Mouse (Mus musculus) erythroblast, embryonic 14.5 days (primary cell): ENCODE data around the gene Ccdc141. TPM values are rescaled to one million over a fixed set of nuclear protein-coding genes. Genes with fewer than 3 reads are reported as not detected.
A peak's percentile ranks its signal among the peaks of the same experiment; 100 is the strongest.

Experiments used
- H3K27me3 ChIP-seq: 2 replicates; pipeline ENCODE4 v1.6.1; 2012; ENCODE audit warnings: inconsistent platforms; ENCODE audit not compliant: control insufficient read depth
- H3K36me3 ChIP-seq: 2 replicates; pipeline ENCODE4 v1.6.1; 2012; ENCODE audit warnings: mild to moderate bottlenecking, inconsistent platforms; ENCODE audit not compliant: control insufficient read depth
- H3K4me1 ChIP-seq: 2 replicates; pipeline ENCODE4 v1.6.1; 2012; ENCODE audit warnings: inconsistent platforms; ENCODE audit not compliant: control insufficient read depth
- H3K4me3 ChIP-seq: replicated peaks from 2 replicates; pipeline ENCODE3; 2012; ENCODE audit warnings: moderate library complexity, mild to moderate bottlenecking, inconsistent platforms
- H3K9me3 ChIP-seq: 2 replicates; pipeline ENCODE4 v1.6.1; 2012; ENCODE audit warnings: low read length, inconsistent platforms, mixed read lengths; ENCODE audit not compliant: control insufficient read depth
- GATA1 ChIP-seq: IDR thresholded peaks from 2 replicates; pipeline ENCODE4 v1.6.1; 2012; ENCODE audit warnings: low read length, inconsistent platforms, mixed read lengths
- TAL1 ChIP-seq: IDR thresholded peaks from 3 replicates; pipeline ENCODE4 v1.6.1; 2012; ENCODE audit warnings: low read length, inconsistent platforms, mixed read lengths
- polyA plus RNA-seq: library from polyadenylated mRNA; stranded (reverse); fragments of >175 nt; gene quantifications from 2 replicates; pipeline ENCODE4 v1.2.3, GENCODE M21; 2012

Ccdc141 gene
- polyA plus RNA-seq, result 0.01 and 0.15 TPM in 2 replicates

DNA sequence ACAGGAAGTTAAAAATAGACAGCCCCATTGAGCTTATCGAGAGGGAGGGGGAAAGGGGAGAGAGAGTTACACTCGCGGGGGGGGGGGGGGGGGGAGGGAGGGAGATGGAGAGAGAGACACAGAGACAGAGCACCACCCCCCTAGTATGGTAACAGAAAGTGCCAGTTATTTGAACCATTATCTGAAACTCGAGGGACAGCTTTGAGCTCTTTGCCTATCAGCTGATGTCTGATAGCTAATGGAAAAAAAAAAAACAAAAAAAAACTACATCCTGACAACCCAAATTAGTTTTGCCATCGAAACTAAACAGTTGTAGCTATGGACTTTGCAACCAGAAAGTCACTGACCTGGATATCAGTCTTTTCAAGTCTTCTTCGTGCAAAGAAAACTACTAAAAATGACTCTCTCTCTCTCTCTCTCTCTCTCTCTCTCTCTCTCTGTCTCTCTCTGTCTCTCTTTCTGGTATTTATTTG, at the start of gene Ccdc141:
Gene Ccdc141, minus strand, starts transcription at position 4 of the 473 bp plus-strand sequence.
- TF ChIP-seq TAL1, result no peak
- TF ChIP-seq GATA1, result no peak
- H3K9me3 ChIP-seq, result no peaks in the 10 kb centered on the region

GRCm38 (mm10) chr2:77212885-77213284, 42.4 kb upstream of the Ccdc141 start:
- no peaks in the 10 kb centered on the region for H3K36me3 ChIP-seq
- H3K9me3 ChIP-seq, result no peaks in the 10 kb centered on the region
- H3K4me1 ChIP-seq, result no peaks in the 10 kb centered on the region
- H3K27me3 ChIP-seq, result no peaks in the 10 kb centered on the region
- TF ChIP-seq GATA1 (no peak), TAL1 (no peak)
- H3K4me3 ChIP-seq, result no peak overlapping the region

More for the DNA sequence above, at the start of gene Ccdc141:
- H3K36me3 ChIP-seq, result no peaks in the 10 kb centered on the region
- H3K4me1 ChIP-seq, result peaks cover 34% of the 10 kb centered on the region
- H3K27me3 ChIP-seq, result peaks cover 9% of the 10 kb centered on the region
- peak within 1 kb of the TSS; percentile 66 for H3K4me3 ChIP-seq

- no peak overlapping the region for H3K4me3 ChIP-seq
- H3K36me3 ChIP-seq, result no peaks in the 10 kb centered on the region
- H3K27me3 ChIP-seq, result no peaks in the 10 kb centered on the region
- no peaks in the 10 kb centered on the region for H3K4me1 ChIP-seq
- TF ChIP-seq TAL1 (no peak), GATA1 (no peak)
- no peaks in the 10 kb centered on the region for H3K9me3 ChIP-seq
Measured at GRCm38 (mm10) chr2:77206951-77207350, 36.5 kb upstream of the Ccdc141 start.

DNA sequence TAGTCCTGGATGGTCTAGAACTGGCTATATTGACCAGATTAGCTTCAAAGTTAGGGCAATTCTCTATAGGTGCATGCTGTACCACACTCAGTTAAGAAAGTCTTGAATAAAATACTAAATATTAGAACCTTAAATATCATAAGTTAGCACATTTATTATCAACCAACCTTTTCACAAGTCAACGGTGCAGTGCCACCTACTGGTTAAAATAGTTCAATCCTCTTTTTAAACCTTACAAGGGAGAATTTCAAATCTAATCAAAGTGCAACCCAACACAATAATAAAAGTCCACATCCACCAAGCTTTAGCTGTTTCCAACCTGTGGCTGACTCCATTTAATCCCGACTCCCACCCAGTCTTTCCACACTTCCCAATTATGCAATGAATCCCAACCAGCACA, 33.5 kb upstream of the Ccdc141 start:
- Histone ChIP-seq H3K4me1 (peaks cover 17% of the 10 kb centered on the region), H3K36me3 (no peaks in the 10 kb centered on the region), H3K4me3 (no peak overlapping the region), H3K9me3 (no peaks in the 10 kb centered on the region), H3K27me3 (no peaks in the 10 kb centered on the region)
- TF ChIP-seq TAL1 (no peak), GATA1 (no peak)

DNA sequence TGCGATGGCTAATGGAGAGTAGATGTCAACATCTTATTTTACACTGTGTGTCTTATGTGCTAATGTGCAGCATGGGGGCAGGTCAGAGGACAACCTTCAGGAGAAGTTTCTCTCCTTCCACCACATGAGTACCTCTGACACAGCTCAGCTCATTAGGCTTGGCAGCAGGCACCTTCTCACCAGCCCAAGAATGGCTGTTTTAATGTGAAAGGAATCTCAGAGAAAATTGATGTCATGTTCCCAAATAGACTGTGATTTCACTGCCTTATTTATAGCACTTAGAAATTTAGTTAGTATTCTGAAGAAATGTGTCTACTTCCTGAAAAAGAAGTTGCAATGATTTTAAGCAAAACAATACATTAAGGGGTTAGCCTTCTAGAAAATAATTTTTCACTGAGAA, 31.5 kb upstream of the Ccdc141 start:
- Histone ChIP-seq H3K4me3 (no peak overlapping the region), H3K4me1 (peaks cover 17% of the 10 kb centered on the region), H3K27me3 (no peaks in the 10 kb centered on the region), H3K36me3 (no peaks in the 10 kb centered on the region), H3K9me3 (no peaks in the 10 kb centered on the region)
- TF ChIP-seq GATA1 (no peak), TAL1 (no peak)

DNA sequence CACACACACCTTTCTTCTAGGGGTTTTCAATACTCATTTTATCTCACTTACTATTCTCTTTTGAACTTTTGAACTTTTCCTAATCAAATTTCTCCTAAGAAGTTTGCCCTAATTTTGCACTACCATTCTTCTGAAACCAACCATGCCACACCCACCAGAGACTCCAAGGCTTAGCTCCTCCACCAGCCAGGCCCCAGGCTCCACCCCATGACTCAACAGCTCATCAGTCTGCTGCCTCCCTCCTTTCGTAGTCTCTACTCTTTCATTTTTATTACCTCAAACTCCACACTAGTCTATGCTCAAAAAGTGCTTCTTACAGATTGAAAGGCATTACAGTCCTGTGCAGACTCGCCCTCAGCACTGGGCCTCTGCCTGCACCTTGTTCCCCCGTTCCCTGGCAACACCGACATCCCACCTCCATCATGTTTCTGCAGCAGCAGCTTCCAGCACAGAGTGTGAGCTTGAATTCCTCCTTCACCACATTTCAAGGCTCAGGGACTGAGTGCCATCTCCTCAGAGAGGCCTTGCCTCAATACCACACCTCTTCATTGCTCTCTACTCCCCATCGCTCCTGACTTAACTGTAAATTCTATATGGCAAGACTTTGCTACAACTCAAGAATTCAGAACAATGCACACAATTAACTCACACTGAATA, 30.6 kb upstream of the Ccdc141 start:
- H3K4me3 ChIP-seq, result peak overlapping the region; percentile 62
- H3K4me1 ChIP-seq, result peaks cover 17% of the 10 kb centered on the region
- TF ChIP-seq TAL1 (no peak), GATA1 (no peak)
- H3K27me3 ChIP-seq, result no peaks in the 10 kb centered on the region
- no peaks in the 10 kb centered on the region for H3K36me3 ChIP-seq
- no peaks in the 10 kb centered on the region for H3K9me3 ChIP-seq

- Histone ChIP-seq H3K4me1 (peaks cover 17% of the 10 kb centered on the region), H3K9me3 (no peaks in the 10 kb centered on the region), H3K4me3 (no peak overlapping the region), H3K27me3 (no peaks in the 10 kb centered on the region), H3K36me3 (no peaks in the 10 kb centered on the region)
- TF ChIP-seq TAL1, result no peak
Measured at GRCm38 (mm10) chr2:77200379-77200778, 29.9 kb upstream of the Ccdc141 start.

DNA sequence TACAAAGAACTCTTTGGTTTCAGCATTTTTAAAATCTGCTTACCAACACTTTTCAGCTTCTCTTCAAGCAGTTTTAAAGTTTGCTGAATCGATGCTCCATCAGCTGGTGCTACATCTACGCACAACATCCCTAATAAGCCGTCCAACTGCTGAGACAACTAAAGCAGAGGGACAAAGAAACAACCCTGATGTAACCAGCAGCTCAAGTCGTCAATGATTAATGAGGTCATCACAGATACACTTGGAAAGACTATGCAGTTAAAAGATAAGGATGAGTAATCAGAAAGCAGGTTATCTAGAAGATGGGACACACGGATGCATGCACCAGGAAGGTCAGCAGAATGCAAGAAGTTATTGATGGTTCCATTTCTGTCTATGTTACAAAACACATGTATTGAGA, 27.8 kb upstream of the Ccdc141 start:
- TF ChIP-seq GATA1, result no peak
- H3K4me1 ChIP-seq, result peaks cover 17% of the 10 kb centered on the region
- no peaks in the 10 kb centered on the region for H3K9me3 ChIP-seq
- H3K27me3 ChIP-seq, result no peaks in the 10 kb centered on the region
- no peak overlapping the region for H3K4me3 ChIP-seq
- no peaks in the 10 kb centered on the region for H3K36me3 ChIP-seq

DNA sequence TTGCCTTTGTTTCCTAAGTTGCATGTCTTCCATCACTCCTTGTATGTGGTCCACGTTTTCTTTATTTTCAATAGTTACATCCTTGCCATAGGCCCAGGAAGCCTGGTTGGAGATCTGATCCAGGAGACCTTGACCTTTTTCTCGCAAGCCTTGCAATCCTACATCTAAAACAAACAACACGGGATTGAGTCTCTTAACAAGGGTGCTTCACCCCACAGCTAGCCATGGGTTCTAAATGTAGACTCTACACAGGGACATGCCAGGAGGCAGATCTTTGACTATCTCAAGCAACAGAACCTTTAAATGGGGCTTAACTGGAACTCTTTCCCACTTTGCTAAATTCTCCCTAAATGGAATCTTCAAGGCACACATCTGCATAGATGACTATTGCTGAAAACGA, 26.4 kb upstream of the Ccdc141 start:
- TF ChIP-seq GATA1 (no peak), TAL1 (no peak)
- Histone ChIP-seq H3K36me3 (no peaks in the 10 kb centered on the region), H3K4me1 (peaks cover 16% of the 10 kb centered on the region), H3K4me3 (no peak overlapping the region), H3K27me3 (no peaks in the 10 kb centered on the region), H3K9me3 (no peaks in the 10 kb centered on the region)

DNA sequence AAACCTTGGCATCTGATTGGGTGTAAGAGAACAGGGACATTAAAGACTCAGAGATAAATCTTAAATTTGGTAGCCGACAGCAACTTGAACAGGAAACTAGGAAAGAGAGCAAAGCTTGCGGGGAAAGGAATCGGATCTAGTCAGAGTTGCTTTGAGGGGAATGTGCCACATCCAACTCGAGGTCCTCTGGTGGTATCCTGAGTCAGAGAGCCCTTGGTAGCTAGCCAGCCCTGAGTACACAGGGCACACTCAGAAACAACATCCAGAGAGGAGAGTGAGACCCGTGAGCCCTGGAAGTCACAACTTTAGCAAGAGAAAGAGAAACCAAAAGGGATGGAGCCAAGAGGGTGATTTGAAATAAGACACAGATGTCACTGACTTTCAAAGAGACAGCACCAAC, 24.6 kb upstream of the Ccdc141 start:
- Histone ChIP-seq H3K36me3 (no peaks in the 10 kb centered on the region), H3K9me3 (no peaks in the 10 kb centered on the region), H3K4me1 (no peaks in the 10 kb centered on the region; the same call in 1 of the 2 replicates), H3K27me3 (no peaks in the 10 kb centered on the region), H3K4me3 (no peak overlapping the region)
- TF ChIP-seq TAL1 (no peak), GATA1 (no peak)
